Mouse (Mus musculus) stomach, embryonic 14.5 days (tissue): Measurements from ENCODE around the gene Thrb. TPM values are rescaled to one million over a fixed set of nuclear protein-coding genes. Genes with fewer than 3 reads are reported as not detected.

ENCODE experiments used
- ATAC-seq: fragments of 200-750 bp; cut with Nextera tagmentation; 2 replicates; pipeline ENCODE4 v1.8.0; 2017; ENCODE audit warnings: low read depth, moderate TSS enrichment; ENCODE audit not compliant: insufficient number of reproducible peaks, insufficient read depth, low FRiP score
- H3K27ac ChIP-seq: fragments of 300-500 bp; sonication (generic); 2 replicates; pipeline ENCODE4 v1.5.1; 2014; ENCODE audit warnings: mild to moderate bottlenecking, low read length, moderate library complexity, mixed read lengths
- H3K27me3 ChIP-seq: fragments of 300-500 bp; sonication (generic); 2 replicates; pipeline ENCODE4 v1.6.1; 2014; ENCODE audit warnings: low read length, control low read depth, mixed read lengths; ENCODE audit not compliant: control insufficient read depth, insufficient read depth
- H3K36me3 ChIP-seq: fragments of 300-500 bp; sonication (generic); 2 replicates; pipeline ENCODE4 v1.6.1; 2014; ENCODE audit warnings: mild to moderate bottlenecking, control low read depth, low read length, moderate library complexity, mixed read lengths; ENCODE audit not compliant: control insufficient read depth, insufficient read depth
- H3K4me1 ChIP-seq: fragments of 300-500 bp; sonication (generic); 2 replicates; pipeline ENCODE4 v1.6.1; 2014; ENCODE audit warnings: low read length, control low read depth, mixed read lengths; ENCODE audit not compliant: control insufficient read depth, insufficient read depth
- H3K4me2 ChIP-seq: fragments of 300-500 bp; sonication (generic); replicated peaks from 2 replicates; pipeline ENCODE4 v1.6.1; 2014; ENCODE audit warnings: low read depth, low read length, control low read depth
- H3K4me3 ChIP-seq: fragments of 300-500 bp; sonication (generic); 2 replicates; pipeline ENCODE4 v1.5.1; 2014; ENCODE audit warnings: low read depth, low read length, control low read depth
- H3K9ac ChIP-seq: fragments of 300-500 bp; sonication (generic); replicated peaks from 2 replicates; pipeline ENCODE4 v1.6.1; 2014; ENCODE audit warnings: low read depth, mild to moderate bottlenecking, control low read depth, low read length, moderate library complexity, mixed read lengths
- H3K9me3 ChIP-seq: fragments of 300-500 bp; sonication (generic); 2 replicates; pipeline ENCODE4 v1.6.1; 2016; ENCODE audit warnings: low read depth, low read length, control low read depth; ENCODE audit not compliant: control insufficient read depth
- WGBS: fragments of 180-500 bp; shearing (Covaris S2); extraction: QIAGEN DNeasy Blood & Tissue Kit; methylation state at CpG from one replicate; pipeline ENCODE4 v1.1.7; 2014; 5-methylcytosine and 5-hydroxymethylcytosine counted together
- polyA plus RNA-seq: library from polyadenylated mRNA; unstranded; fragments of >200 nt; fragmentation: Nextera tagmentation; extraction: Ambion mirVana; gene quantifications from 2 replicates; pipeline ENCODE4 v1.2.1, GENCODE M21; 2014

The Thrb gene
- polyA plus RNA-seq, 1 experiment from 2014 or later, result 1.0 TPM

DNA sequence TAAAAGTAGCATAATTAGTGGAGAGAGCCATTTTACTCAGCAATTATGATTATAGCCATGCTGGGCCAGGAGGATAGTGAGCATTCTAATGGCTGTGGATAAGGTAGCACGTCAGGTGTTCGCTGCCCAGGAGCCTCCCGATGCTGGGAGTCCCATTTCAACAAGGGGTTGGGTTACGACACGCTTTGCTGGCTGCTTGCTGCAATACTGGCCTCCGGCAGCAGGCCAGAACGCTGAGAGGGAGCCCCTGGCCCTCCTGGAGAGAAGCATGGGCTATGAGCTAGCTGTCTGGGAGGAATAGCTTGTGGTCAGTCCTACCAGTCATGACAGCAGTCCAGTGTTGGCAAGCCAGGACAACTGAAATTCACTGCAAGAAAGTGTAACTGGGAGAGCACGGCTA is 187.2 kb downstream of the Thrb start:
- Histone ChIP-seq H3K4me1 (no peaks in the 10 kb centered on the region), H3K27ac (no peak overlapping the region), H3K4me3 (no peak overlapping the region), H3K36me3 (no peaks in the 10 kb centered on the region), H3K27me3 (no peaks in the 10 kb centered on the region), H3K4me2 (no peak overlapping the region), H3K9me3 (no peaks in the 10 kb centered on the region), H3K9ac (no peak overlapping the region)
- 51% methylated on average over 8 of the region's 8 CpGs for WGBS
- no peak for ATAC-seq

DNA sequence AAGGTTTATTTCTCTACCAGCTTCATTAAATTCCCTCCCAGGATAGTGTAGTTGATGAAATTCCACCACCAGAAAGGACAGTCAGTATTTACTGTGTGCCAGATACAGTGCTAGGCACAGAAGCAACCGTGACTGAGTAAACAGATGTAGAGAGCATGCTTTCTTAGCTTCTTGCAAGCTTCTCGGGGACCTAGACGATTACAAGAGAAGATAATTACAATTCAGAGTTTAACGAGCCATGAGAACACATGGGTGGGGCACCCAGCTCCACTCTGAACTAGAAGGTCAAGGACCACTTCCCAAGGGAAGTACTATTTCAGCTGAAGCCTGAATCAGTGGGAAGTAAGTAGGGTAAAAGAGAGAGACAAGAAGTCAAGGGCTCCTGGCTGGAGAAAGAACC is 190.3 kb downstream of the Thrb start:
- no peak for ATAC-seq
- Histone ChIP-seq H3K27me3 (no peaks in the 10 kb centered on the region), H3K27ac (no peak overlapping the region), H3K9me3 (no peaks in the 10 kb centered on the region), H3K4me3 (no peak overlapping the region), H3K4me2 (no peak overlapping the region), H3K4me1 (no peaks in the 10 kb centered on the region), H3K9ac (no peak overlapping the region), H3K36me3 (no peaks in the 10 kb centered on the region)
- 67% methylated on average over 4 of the region's 4 CpGs for WGBS

DNA sequence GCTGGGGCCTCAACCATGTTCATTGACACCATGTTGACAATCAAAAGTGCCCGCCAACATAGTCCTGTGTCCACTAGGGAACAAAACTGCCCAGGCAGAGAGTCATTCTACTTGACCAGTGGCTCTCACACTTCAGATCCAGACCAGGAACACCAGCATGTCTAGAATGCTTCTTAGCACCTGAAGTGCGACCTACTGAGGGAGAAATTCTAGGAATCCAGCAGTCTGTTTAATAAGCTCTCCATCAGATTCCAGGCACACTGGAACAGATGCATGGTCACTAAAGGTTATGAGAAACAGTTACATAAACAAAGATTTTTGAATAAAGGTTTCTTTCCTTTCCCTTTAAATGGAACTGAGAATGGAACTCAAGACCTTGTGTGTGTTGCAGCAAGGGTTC is 192.2 kb downstream of the Thrb start:
- no peaks in the 10 kb centered on the region for H3K9me3 ChIP-seq
- 79% methylated on average over 2 of the region's 2 CpGs for WGBS
- H3K9ac ChIP-seq, result no peak overlapping the region
- H3K27me3 ChIP-seq, result no peaks in the 10 kb centered on the region
- H3K4me2 ChIP-seq, result no peak overlapping the region
- no peak for ATAC-seq
- H3K27ac ChIP-seq, result no peak overlapping the region
- H3K4me3 ChIP-seq, result no peak overlapping the region
- no peaks in the 10 kb centered on the region for H3K36me3 ChIP-seq
- H3K4me1 ChIP-seq, result no peaks in the 10 kb centered on the region

DNA sequence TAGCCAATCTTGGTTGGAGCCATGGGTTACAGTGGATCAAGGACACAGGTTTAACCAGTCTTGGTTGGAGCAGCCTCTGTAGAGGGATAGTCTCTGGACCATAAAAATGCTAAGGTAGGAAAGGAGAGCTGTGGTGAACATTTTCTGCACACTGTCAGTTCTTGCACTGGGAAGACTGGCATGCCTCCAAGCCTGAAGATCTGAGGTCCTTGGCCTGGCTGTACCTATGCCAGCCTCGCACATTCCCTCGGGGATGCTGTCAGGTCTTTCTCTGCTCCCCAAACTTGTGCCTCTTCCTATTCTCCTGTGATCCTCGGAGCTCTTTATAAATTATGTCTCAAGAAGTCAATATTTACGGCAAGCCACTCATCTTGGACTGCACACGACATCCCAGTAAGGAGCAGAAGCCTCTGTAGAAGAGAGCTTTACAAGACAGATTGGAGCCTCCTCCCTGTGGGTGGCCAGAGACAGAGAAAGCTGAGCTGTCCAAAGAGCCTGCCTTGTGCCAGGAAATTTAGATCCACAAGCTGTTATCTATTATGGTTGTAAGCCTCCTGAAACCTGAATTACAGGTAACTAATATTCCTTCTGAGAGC is 199.8 kb downstream of the Thrb start:
- H3K27ac ChIP-seq, result no peak overlapping the region
- H3K9me3 ChIP-seq, result no peaks in the 10 kb centered on the region
- H3K27me3 ChIP-seq, result no peaks in the 10 kb centered on the region
- WGBS, result 34% methylated on average over 5 of the region's 5 CpGs
- no peak for ATAC-seq
- H3K36me3 ChIP-seq, result no peaks in the 10 kb centered on the region
- no peak overlapping the region for H3K4me3 ChIP-seq
- H3K4me2 ChIP-seq, result no peak overlapping the region
- H3K4me1 ChIP-seq, result no peaks in the 10 kb centered on the region
- no peak overlapping the region for H3K9ac ChIP-seq

DNA sequence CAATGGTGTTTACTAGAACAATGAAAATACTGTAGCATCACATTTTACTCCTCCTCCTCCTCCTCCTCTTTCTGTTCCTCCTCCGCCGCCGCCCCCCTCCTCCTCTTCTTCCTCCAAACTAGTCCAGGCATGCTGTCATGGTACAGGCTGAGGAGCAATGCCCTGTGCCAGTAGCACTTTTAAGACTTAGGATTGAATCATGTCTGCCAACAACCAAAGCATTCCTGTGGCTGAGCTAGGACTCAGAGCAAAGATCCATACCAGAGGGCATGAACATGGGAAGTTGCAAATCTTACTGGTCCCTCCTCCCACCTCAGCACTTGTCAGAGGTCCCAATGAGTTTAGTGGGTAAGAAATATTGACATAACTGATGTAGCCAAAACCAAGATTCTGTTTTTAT is 202.6 kb downstream of the Thrb start:
- H3K4me1 ChIP-seq, result no peaks in the 10 kb centered on the region
- 97% methylated on average over 3 of the region's 3 CpGs for WGBS
- no peak for ATAC-seq
- H3K36me3 ChIP-seq, result no peaks in the 10 kb centered on the region
- H3K9ac ChIP-seq, result no peak overlapping the region
- H3K27ac ChIP-seq, result no peak overlapping the region
- no peak overlapping the region for H3K4me3 ChIP-seq
- no peaks in the 10 kb centered on the region for H3K9me3 ChIP-seq
- no peaks in the 10 kb centered on the region for H3K27me3 ChIP-seq
- no peak overlapping the region for H3K4me2 ChIP-seq

DNA sequence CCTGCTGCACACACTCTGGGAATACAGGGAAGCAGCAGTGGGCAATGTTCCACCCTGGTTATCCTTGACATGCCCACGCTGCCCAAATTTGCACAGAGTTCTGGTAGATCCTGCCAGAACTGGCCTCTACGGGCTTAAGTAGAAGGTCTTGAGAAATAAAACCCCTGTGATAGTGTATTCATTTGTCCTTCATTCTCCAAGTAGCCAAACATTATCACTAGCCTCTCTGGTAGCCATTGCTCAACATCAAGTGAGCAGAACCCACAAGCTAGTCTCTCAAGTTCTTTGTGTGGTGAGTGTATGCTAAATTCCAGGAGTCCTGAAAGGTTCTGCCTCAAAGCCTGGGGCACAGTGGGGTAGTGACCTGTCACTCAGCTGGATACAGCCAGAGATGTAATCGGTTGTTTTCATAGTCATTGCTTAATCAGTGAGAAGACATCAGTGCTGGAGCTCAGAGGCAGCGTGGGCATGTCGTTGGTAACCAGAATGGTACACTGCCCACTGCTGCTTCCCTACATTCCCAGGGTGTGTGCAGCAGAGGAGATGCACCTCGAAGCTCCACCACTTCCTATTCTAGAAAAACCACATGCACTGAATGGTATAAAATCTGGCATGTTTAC is 203.8 kb downstream of the Thrb start:
- ATAC-seq, result no peak
- WGBS, result 72% methylated on average over 6 of the region's 6 CpGs
- no peak overlapping the region for H3K9ac ChIP-seq

DNA sequence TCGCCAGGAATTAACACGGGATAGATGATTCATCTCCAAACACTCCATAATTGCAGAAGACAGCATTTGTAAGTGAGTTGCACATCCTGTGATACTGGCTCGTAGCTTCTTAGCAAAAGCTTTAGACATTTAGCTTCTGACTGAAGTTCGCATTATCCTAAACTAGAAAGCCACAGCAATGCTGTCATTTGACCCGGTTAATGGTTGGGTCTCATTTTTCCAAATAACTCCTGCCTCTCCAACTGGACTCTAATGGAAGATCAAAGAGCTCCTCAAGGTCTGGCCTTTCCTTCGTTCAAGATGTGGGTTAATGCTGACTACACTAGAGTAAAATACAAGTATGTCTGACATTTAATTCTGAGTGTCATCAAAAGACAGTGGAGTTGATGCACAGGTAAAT is 208.3 kb downstream of the Thrb start:
- no peak overlapping the region for H3K4me3 ChIP-seq
- H3K9me3 ChIP-seq, result no peaks in the 10 kb centered on the region
- H3K4me2 ChIP-seq, result no peak overlapping the region
- no peak overlapping the region for H3K27ac ChIP-seq
- WGBS, result 45% methylated on average over 6 of the region's 6 CpGs
- H3K4me1 ChIP-seq, result no peaks in the 10 kb centered on the region
- H3K36me3 ChIP-seq, result no peaks in the 10 kb centered on the region
- no peak for ATAC-seq
- H3K9ac ChIP-seq, result no peak overlapping the region
- H3K27me3 ChIP-seq, result no peaks in the 10 kb centered on the region

More for the DNA sequence above, 203.8 kb downstream of the Thrb start:
- Histone ChIP-seq H3K27ac (no peak overlapping the region), H3K36me3 (no peaks in the 10 kb centered on the region), H3K4me3 (no peak overlapping the region), H3K4me1 (no peaks in the 10 kb centered on the region), H3K9me3 (no peaks in the 10 kb centered on the region), H3K4me2 (no peak overlapping the region), H3K27me3 (no peaks in the 10 kb centered on the region)

DNA sequence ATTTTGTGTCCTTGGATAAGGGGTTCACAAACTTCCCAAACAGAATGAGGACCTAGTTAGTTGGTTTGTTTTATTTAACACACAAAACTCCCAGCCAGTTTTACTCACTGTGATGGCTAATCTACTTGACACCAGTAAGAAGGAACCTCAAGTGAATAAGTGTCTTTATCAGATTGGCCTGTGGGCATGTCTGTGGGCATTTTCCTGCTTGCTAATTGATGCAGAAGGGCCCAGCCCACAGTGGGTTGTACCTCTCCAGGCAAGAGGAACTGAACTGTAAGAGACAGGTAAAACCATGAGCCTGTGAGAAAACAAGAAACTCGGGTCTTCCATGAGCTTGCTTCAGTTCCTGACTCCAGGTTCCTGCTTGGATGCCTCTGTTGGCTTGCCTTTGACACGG is 215.9 kb downstream of the Thrb start:
- WGBS, result 54% methylated on average over 2 of the region's 2 CpGs
- Histone ChIP-seq H3K27me3 (no peaks in the 10 kb centered on the region), H3K4me3 (no peak overlapping the region), H3K36me3 (no peaks in the 10 kb centered on the region), H3K9ac (no peak overlapping the region), H3K9me3 (no peaks in the 10 kb centered on the region), H3K27ac (no peak overlapping the region), H3K4me2 (no peak overlapping the region), H3K4me1 (no peaks in the 10 kb centered on the region)
- ATAC-seq, result no peak

DNA sequence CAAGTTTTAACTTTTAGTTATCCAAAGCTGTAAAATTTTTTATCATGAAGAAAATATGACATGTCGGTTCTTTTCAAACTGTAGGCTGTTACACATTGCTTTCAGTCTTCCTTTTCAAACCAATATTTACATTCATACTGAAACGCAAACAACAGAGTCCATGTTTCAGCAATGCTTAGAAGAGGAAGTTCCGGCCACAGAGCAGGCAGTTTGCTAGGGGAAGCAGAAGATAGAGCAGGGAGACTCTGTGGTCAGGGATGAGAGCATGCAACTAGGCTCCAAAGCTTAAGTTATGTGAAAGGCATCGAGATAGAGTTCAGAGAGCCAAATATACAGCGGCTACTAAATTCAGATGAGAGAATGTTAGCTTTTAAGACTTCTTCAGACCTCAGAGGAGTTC is 219.4 kb downstream of the Thrb start:
- H3K9ac ChIP-seq, result no peak overlapping the region
- no peaks in the 10 kb centered on the region for H3K27me3 ChIP-seq
- no peak overlapping the region for H3K4me2 ChIP-seq
- no peaks in the 10 kb centered on the region for H3K4me1 ChIP-seq
- H3K36me3 ChIP-seq, result no peaks in the 10 kb centered on the region
- 77% methylated on average over 5 of the region's 5 CpGs for WGBS
- H3K27ac ChIP-seq, result no peak overlapping the region
- H3K4me3 ChIP-seq, result no peak overlapping the region
- H3K9me3 ChIP-seq, result no peaks in the 10 kb centered on the region
- peak; percentile 37; the same call in 1 of the 2 replicates for ATAC-seq
